Mouse (Mus musculus) ovary, postnatal 14 days (tissue): Measurements from ENCODE around the gene Chrm3.

Experiments used
- DNase-seq: peaks from one replicate; pipeline ENCODE4 v3.0.0; 2022; ENCODE audit warnings: low spot score

Gene Chrm3

GRCm38 (mm10) chr13:10068927-10069580 is 291.6 kb downstream of the Chrm3 start:
- no peak for DNase-seq

- no peak for DNase-seq
Measured at GRCm38 (mm10) chr13:10066829-10067618, 293.6 kb downstream of the Chrm3 start.

- no peak for DNase-seq
Measured at GRCm38 (mm10) chr13:10065776-10066175, 294.9 kb downstream of the Chrm3 start.

- DNase-seq: no peak
Measured at GRCm38 (mm10) chr13:10062681-10063080, 298.0 kb downstream of the Chrm3 start.

- DNase-seq: no peak
Measured at GRCm38 (mm10) chr13:10058993-10059392, 301.7 kb downstream of the Chrm3 start.

GRCm38 (mm10) chr13:10057644-10058198 is 302.9 kb downstream of the Chrm3 start:
- no peak for DNase-seq

- DNase-seq: no peak
Measured at GRCm38 (mm10) chr13:10054086-10054485, 306.6 kb downstream of the Chrm3 start.

GRCm38 (mm10) chr13:10053301-10053889 is 307.3 kb downstream of the Chrm3 start:
- no peak for DNase-seq

- DNase-seq: no peak
Measured at GRCm38 (mm10) chr13:10045651-10046350, 314.8 kb downstream of the Chrm3 start.

GRCm38 (mm10) chr13:10044084-10044483 is 316.6 kb downstream of the Chrm3 start:
- no peak for DNase-seq

- DNase-seq: no peak
Measured at GRCm38 (mm10) chr13:10033570-10034399, 326.9 kb downstream of the Chrm3 start.

GRCm38 (mm10) chr13:10031547-10031946 is 329.1 kb downstream of the Chrm3 start:
- DNase-seq: no peak

- no peak for DNase-seq
Measured at GRCm38 (mm10) chr13:10029944-10030343, 330.7 kb downstream of the Chrm3 start.

GRCm38 (mm10) chr13:10025134-10025533 is 335.5 kb downstream of the Chrm3 start:
- DNase-seq: no peak

GRCm38 (mm10) chr13:10023112-10023511 is 337.5 kb downstream of the Chrm3 start:
- no peak for DNase-seq

GRCm38 (mm10) chr13:10019252-10019651 is 341.4 kb downstream of the Chrm3 start:
- DNase-seq: no peak

- DNase-seq: no peak
Measured at GRCm38 (mm10) chr13:10002916-10003315, 357.7 kb downstream of the Chrm3 start.

- DNase-seq: no peak
Measured at GRCm38 (mm10) chr13:9997664-9998328, 362.9 kb downstream of the Chrm3 start.

GRCm38 (mm10) chr13:9995852-9996251 is 364.8 kb downstream of the Chrm3 start:
- no peak for DNase-seq

GRCm38 (mm10) chr13:9993571-9993970 is 367.1 kb downstream of the Chrm3 start:
- no peak for DNase-seq

GRCm38 (mm10) chr13:9992640-9993039 is 368.0 kb downstream of the Chrm3 start:
- no peak for DNase-seq
